ENCODE assay signal across 27 mouse cellular contexts in the genomic region with DNA sequence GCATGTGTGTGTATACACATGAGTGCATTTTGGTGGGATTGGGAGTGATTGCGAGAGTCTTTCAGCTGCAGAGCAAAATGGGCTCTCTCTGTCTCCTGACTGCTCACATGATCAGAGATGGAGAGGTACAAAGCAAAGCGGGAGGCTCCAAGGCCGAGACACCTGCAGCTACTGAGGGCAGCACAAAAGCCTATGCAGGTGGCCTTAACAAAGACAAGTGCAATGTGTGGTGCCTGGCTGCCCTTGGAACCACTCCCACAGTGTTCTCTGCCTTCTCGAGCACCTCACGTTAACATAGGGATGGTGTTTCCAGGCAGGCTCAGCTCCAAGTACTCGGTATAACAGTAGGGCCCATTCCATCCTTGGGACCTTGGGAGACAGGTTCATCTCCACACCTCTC.
A peak's percentile ranks its signal among the peaks of the same experiment; 100 is the strongest.
DNase-seq lines count a peak whose midpoint lies in the region; ATAC-seq and TF ChIP-seq lines count a peak whose summit lies in the region.
"Had no signal": no experiment of that assay in that cellular context is flagged by ENCODE, and none has a peak within 500 bp of the region (broad histone marks: within the 10 kb centered on the region; RNA-seq: fewer than 3 reads in every experiment).

No protein-coding gene starts in this region.

- H3K4me3 ChIP-seq in hindbrain, embryonic 10.5 days = no peak overlapping the region
- no peak overlapping the region for H3K4me3 ChIP-seq in hindbrain, embryonic 12.5 days
- H3K4me3 ChIP-seq in ES-Bruce4 (ENCODE audit: low read depth, low read length) = no peak overlapping the region
- H3K4me3 ChIP-seq: embryonic facial prominence, embryonic 13.5 days; embryonic facial prominence, embryonic 15.5 days; erythroblast, embryonic 14.5 days; forebrain, embryonic 10.5 days; forebrain, embryonic 12.5 days had no signal

- TF ChIP-seq EP300 in ES-Bruce4 (IDR thresholded peaks at IDR 0.05; ENCODE audit: insufficient read depth, low read depth, low read length) = peak; percentile 87

- no peak for ATAC-seq in hindbrain, embryonic 12.5 days (ENCODE audit: low FRiP score)
- ATAC-seq: CD4-positive, CD25-positive, alpha-beta regulatory T cell, adult 4 months; forebrain, embryonic 14.5 days; forebrain, embryonic 16.5 days; Patski had no signal

- TF ChIP-seq POLR2A in ES-Bruce4 (IDR thresholded peaks at IDR 0.05; ENCODE audit: insufficient read depth, low read length) = no peak

- H3K27me3 ChIP-seq in hindbrain, embryonic 10.5 days (ENCODE audit: insufficient read depth, poor library complexity, severe bottlenecking) = peaks cover 38% of the 10 kb centered on the region
- peaks cover 5% of the 10 kb centered on the region; the same call in 1 of the 2 replicates for H3K27me3 ChIP-seq in hindbrain, embryonic 12.5 days
- H3K27me3 ChIP-seq in ES-Bruce4 (ENCODE audit: control insufficient read depth, insufficient read depth, low read length, poor library complexity, severe bottlenecking) = no peaks in the 10 kb centered on the region
- H3K27me3 ChIP-seq: CH12.LX, Patski had no signal

- peaks cover 22% of the 10 kb centered on the region for H3K4me1 ChIP-seq in hindbrain, embryonic 10.5 days (replicated peaks)
- H3K4me1 ChIP-seq in hindbrain, embryonic 12.5 days = peaks cover 6% of the 10 kb centered on the region; the same call in 1 of the 2 replicates
- peaks cover 3% of the 10 kb centered on the region for H3K4me1 ChIP-seq in ES-Bruce4 (ENCODE audit: control insufficient read depth, insufficient read depth, low read length)
- H3K4me1 ChIP-seq: forebrain, embryonic 12.5 days had no signal

- H3K9me3 ChIP-seq in hindbrain, embryonic 10.5 days = no peaks in the 10 kb centered on the region
- no peaks in the 10 kb centered on the region for H3K9me3 ChIP-seq in hindbrain, embryonic 12.5 days (replicated peaks)
- H3K9me3 ChIP-seq in ES-Bruce4 (replicated peaks; ENCODE audit: control insufficient read depth, insufficient read depth, low read length, poor library complexity, severe bottlenecking) = no peaks in the 10 kb centered on the region
- H3K9me3 ChIP-seq: embryonic facial prominence, embryonic 13.5 days; embryonic facial prominence, embryonic 15.5 days; forebrain, embryonic 10.5 days; forebrain, embryonic 12.5 days had no signal

- WGBS in hindbrain, embryonic 10.5 days = 75% methylated on average over 6 of the region's 6 CpGs
- WGBS in hindbrain, embryonic 12.5 days = 75% methylated on average over 6 of the region's 6 CpGs

- H3K9ac ChIP-seq in hindbrain, embryonic 12.5 days = no peak overlapping the region
- H3K9ac ChIP-seq in ES-Bruce4 (ENCODE audit: low read depth, poor library complexity, severe bottlenecking) = no peak overlapping the region
- H3K9ac ChIP-seq: embryonic facial prominence, embryonic 13.5 days; embryonic facial prominence, embryonic 15.5 days; forebrain, embryonic 12.5 days had no signal

- intact Hi-C loops in gastrocnemius, postnatal 36 days (cut with DNase I) = loop anchor here (10.0 kb wide), 1 partner anchor 315 kb away; no protein-coding TSS in a partner anchor

- no peaks in the 10 kb centered on the region for H3K36me3 ChIP-seq in hindbrain, embryonic 10.5 days
- no peaks in the 10 kb centered on the region for H3K36me3 ChIP-seq in hindbrain, embryonic 12.5 days
- H3K36me3 ChIP-seq in ES-Bruce4 (ENCODE audit: control insufficient read depth, insufficient read depth, low read length, poor library complexity, severe bottlenecking) = no peaks in the 10 kb centered on the region
- H3K36me3 ChIP-seq: embryonic facial prominence, embryonic 13.5 days; embryonic facial prominence, embryonic 15.5 days; forebrain, embryonic 10.5 days; forebrain, embryonic 12.5 days; G1E had no signal

- no peak for DNase-seq in hindbrain, embryonic 10.5 days (ENCODE audit: low spot score)
- peak; percentile 57 for DNase-seq in ZHBTc4 (ENCODE audit: low read depth, low spot score)
- no peak for DNase-seq in gastrocnemius, postnatal 36 days
- DNase-seq: adrenal gland, adult 2 months; adrenal gland, postnatal 10 days; adrenal gland, postnatal 25 days; B cell, adult 2 months; cerebellum, adult 11 months; cerebellum, adult 18-20 months; cerebellum, adult 8-10 months; cerebellum, adult 9-11 months; cerebellum, postnatal 14 days; cerebellum, postnatal 36 days; embryo, embryonic 11 days had no signal

- H3K4me2 ChIP-seq in hindbrain, embryonic 12.5 days (replicated peaks) = no peak overlapping the region
- H3K4me2 ChIP-seq: embryonic facial prominence, embryonic 13.5 days; embryonic facial prominence, embryonic 15.5 days; forebrain, embryonic 12.5 days had no signal

- no peak for TF ChIP-seq CTCF in ES-Bruce4 (IDR thresholded peaks at IDR 0.05; ENCODE audit: low read depth, low read length)

- H3K27ac ChIP-seq in hindbrain, embryonic 10.5 days = 0 out of 2 replicates have a peak overlapping the region, but pooled peaks have one; percentile 12
- H3K27ac ChIP-seq in hindbrain, embryonic 12.5 days = no peak overlapping the region
- no peak overlapping the region for H3K27ac ChIP-seq in ES-Bruce4 (ENCODE audit: insufficient read depth, low read length)
- H3K27ac ChIP-seq: embryonic facial prominence, embryonic 13.5 days; embryonic facial prominence, embryonic 15.5 days; forebrain, embryonic 10.5 days; forebrain, embryonic 12.5 days had no signal
